Mouse (Mus musculus) subcutaneous adipose tissue, adult 2 months (tissue): ENCODE results near the gene Lce1g. TPM values are rescaled to one million over a fixed set of nuclear protein-coding genes. Genes with fewer than 3 reads are reported as not detected.

ENCODE experiments used
- polyA plus RNA-seq: library from polyadenylated mRNA; depleted of rRNA; stranded (reverse); fragments of >200 nt; gene quantifications from 2 replicates; pipeline ENCODE4 v1.2.3, GENCODE M21; 2012; ENCODE audit warnings: low replicate concordance; rRNA removed

The Lce1g gene
- polyA plus RNA-seq, result not detected in 2 replicates

DNA sequence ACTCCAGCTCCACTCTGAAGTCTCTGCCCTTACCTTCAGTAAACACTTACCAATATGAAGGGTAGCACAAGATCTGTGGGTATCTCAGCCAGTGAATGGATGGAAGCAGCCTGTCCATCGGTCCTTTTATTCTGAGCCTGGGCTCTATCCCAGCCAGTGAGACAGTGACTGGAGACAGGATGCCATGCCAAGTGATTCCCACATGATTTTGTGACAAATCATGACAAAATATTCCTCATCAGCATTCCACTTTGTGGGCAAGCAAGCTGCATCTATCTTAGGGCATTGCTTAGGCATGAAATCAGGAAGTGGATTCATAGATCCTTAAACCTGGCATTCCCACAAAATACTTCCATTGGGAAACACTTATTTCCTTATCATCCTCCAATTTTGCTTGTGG is at the start of gene Lce1g:
TSS of gene Lce1g (minus strand) at position 101 of the 400 bp plus-strand sequence.

GRCm38 (mm10) chr3:92790414-92790813 is 38.3 kb upstream of the Lce1g start, which contains the start of gene Lce1j:
Gene Lce1j (minus strand): TSS chr3:92790514.

GRCm38 (mm10) chr3:92778799-92779198 is 26.7 kb upstream of the Lce1g start, which contains the start of gene Lce1i:
Gene Lce1i (minus strand): TSS chr3:92778899.

DNA sequence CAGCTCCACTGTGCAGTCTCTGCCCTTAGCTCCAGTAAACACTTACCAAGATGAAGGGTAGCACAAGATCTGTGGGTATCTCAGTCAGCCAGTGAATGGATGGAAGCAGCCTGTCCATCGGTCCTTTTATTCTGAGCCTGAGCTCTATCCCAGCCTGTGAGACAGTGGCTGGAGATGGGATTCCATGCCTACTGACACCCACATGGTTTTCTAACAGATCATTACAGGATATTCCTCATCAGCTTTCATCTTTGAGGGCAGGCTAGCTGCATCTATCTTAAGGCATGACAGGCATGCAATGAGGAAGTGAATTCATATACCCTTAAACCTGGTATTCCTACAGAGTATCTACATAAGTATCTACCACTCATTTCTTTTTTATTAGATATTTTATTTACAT is 12.8 kb upstream of the Lce1g start, which contains the start of gene Lce1h:
TSS of gene Lce1h (minus strand) at position 101 of the 400 bp plus-strand sequence.

GRCm38 (mm10) chr3:92738996-92739395 is 13.1 kb downstream of the Lce1g start, which contains the start of gene Gm38119:
Gene Gm38119 (minus strand): TSS chr3:92739096.

GRCm38 (mm10) chr3:92720250-92720649 is 31.9 kb downstream of the Lce1g start, which contains the start of gene Lce1f:
Gene Lce1f (minus strand): TSS chr3:92720350.

GRCm38 (mm10) chr3:92708974-92709373 is 43.2 kb downstream of the Lce1g start, which contains the start of gene Lce1e:
Gene Lce1e (minus strand): TSS chr3:92709074.

Other genes starting within 250 kb of the Lce1g start
- not detected in 2 replicates for gene 2310046K23Rik, start 217.8 kb downstream of the Lce1g start, polyA plus RNA-seq
- gene Ivl, start 178.6 kb downstream of the Lce1g start, polyA plus RNA-seq, result 0.31 TPM in 1 of 2 replicates, not detected in the other
- gene Smcp, start 163.3 kb downstream of the Lce1g start, polyA plus RNA-seq, result not detected in 2 replicates
- not detected in 2 replicates for gene 2210017I01Rik, start 144.8 kb downstream of the Lce1g start, polyA plus RNA-seq
- gene Lce6a, start 130.7 kb downstream of the Lce1g start, polyA plus RNA-seq, result not detected in 2 replicates
- not detected in 2 replicates for gene Lce1a1, start 104.0 kb downstream of the Lce1g start, polyA plus RNA-seq
- not detected in 2 replicates for gene Lce1b, start 95.4 kb downstream of the Lce1g start, polyA plus RNA-seq
- gene Lce1a2, start 82.0 kb downstream of the Lce1g start, polyA plus RNA-seq, result not detected in 2 replicates
- not detected in 2 replicates for gene Lce1c, start 73.1 kb downstream of the Lce1g start, polyA plus RNA-seq
- not detected in 2 replicates for gene Lce1d, start 65.1 kb downstream of the Lce1g start, polyA plus RNA-seq
- not detected in 2 replicates for gene Lce1e, start 43.3 kb downstream of the Lce1g start, polyA plus RNA-seq
- not detected in 2 replicates for gene Lce1f, start 32.0 kb downstream of the Lce1g start, polyA plus RNA-seq
- not detected in 2 replicates for gene Gm38119, start 13.2 kb downstream of the Lce1g start, polyA plus RNA-seq
- not detected in 2 replicates for gene Lce1h, start 12.7 kb upstream of the Lce1g start, polyA plus RNA-seq
- gene Lce1i, start 26.6 kb upstream of the Lce1g start, polyA plus RNA-seq, result not detected in 2 replicates
- gene Lce1j, start 38.2 kb upstream of the Lce1g start, polyA plus RNA-seq, result not detected in 2 replicates
- gene Lce1k, start 55.6 kb upstream of the Lce1g start, polyA plus RNA-seq, result not detected in 2 replicates
- not detected in 2 replicates for gene Kprp, start 74.9 kb upstream of the Lce1g start, polyA plus RNA-seq
- not detected in 2 replicates for gene Lce1l, start 98.9 kb upstream of the Lce1g start, polyA plus RNA-seq
- not detected in 2 replicates for gene 2310050C09Rik, start 117.9 kb upstream of the Lce1g start, polyA plus RNA-seq
- gene Lce3a, start 173.9 kb upstream of the Lce1g start, polyA plus RNA-seq, result not detected in 2 replicates
- not detected in 2 replicates for gene Lce3b, start 180.6 kb upstream of the Lce1g start, polyA plus RNA-seq
- gene Lce3c, start 192.1 kb upstream of the Lce1g start, polyA plus RNA-seq, result 0.27 TPM in 1 of 2 replicates, not detected in the other
- not detected in 2 replicates for gene Lce3d, start 205.1 kb upstream of the Lce1g start, polyA plus RNA-seq
- not detected in 2 replicates for gene Lce3e, start 214.7 kb upstream of the Lce1g start, polyA plus RNA-seq
- gene Lce3f, start 239.9 kb upstream of the Lce1g start, polyA plus RNA-seq, result not detected in 2 replicates